Mouse (Mus musculus) G1E (cell line): Measurements from ENCODE around the gene Arhgef19.

Experiments
- GATA2 ChIP-seq: IDR thresholded peaks from 2 replicates; pipeline ENCODE4 v1.6.1; 2012; ENCODE audit warnings: low read depth, low read length, inconsistent platforms, borderline replicate concordance
- POLR2AphosphoS5 ChIP-seq: IDR thresholded peaks from 2 replicates; pipeline ENCODE4 v1.6.1; 2012; ENCODE audit warnings: low read depth, low read length, inconsistent platforms; ENCODE audit not compliant: insufficient replicate concordance

GRCm38 (mm10) chr4:141259413-141259812 lies 20.1 kb downstream of the Arhgef19 start:
- TF ChIP-seq GATA2 (no peak), POLR2AphosphoS5 (no peak)
